Mouse (Mus musculus) layer of hippocampus, postnatal 25 days (tissue): ENCODE measurements at regions not wholly inside any gene's neighbourhood (a gene's known extent, or its start where the extent isn't known, plus 50 kb on each side); places are given as distances from the start of the nearest gene placed in this dataset.

ENCODE experiments used
- DNase-seq, 2 experiments: peaks; one replicate each; pipeline ENCODE4 v3.0.0; 2022; ENCODE audit warnings: mixed read lengths in 2 of 2, low spot score in 1 of 2; ENCODE audit errors: extremely low spot score in 1 of 2

GRCm38 (mm10) chr13:7306995-7307394 is 658.4 kb upstream of the Pfkp start:
- no peak for DNase-seq

DNA sequence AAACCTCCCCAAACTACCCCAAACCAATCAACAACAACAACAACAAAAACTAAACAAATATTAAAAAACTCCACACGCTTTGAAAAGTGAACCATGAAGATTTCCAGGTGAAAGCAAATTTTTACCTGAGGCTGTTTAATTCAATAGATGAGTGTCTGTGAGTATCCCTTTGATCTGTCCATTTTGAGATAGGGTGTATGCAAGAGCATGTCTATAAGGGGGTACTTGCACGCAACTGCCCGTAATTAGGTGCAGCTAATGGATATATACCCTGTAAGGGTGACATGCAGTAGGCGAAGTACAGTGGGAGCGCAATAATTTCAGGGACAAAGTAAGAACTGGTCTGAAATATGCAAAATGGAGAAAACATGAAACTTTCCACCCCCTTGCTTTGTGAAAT is 658.8 kb upstream of the Pfkp start:
- no peak for DNase-seq

DNA sequence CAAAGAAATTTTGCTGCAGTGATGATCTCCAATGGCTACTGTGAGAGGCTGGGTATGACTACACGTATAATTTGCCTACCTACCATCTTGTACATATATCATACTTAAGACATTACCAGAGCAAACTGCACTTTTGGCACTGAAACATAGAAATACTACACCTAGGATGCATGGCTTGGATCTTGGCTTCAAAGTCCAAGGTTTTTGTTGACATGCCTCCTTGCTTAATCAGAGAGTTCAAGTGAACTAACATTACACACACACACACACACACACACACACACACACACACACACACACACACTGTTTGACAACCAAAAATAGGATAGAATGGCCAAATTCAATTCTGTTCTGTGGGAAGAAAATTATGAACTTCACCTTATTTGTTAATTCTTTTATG is 664.9 kb upstream of the Pfkp start:
- DNase-seq, result no peak

DNA sequence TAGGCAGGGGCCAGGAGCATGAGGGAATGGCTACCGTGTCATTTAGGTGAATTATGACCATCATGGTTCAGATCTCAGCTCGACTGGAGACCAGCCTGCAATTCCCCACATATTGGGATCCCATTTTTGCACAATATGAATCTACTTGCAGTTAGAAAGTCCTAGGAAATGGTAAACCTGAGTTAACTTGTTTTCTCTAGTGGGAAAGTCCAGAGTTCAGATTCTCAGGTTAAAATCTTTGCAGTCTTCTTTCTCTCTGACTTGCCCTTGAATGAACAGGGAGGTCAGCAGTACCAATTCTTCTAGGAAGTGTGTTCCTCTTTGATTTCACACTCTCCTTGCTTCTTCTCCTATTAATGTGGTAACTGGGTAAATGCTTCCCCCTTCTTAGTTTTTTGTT is 681.6 kb upstream of the Pfkp start:
- DNase-seq, result no peak

GRCm38 (mm10) chr13:7345760-7346159 is 697.2 kb upstream of the Pfkp start:
- no peak for DNase-seq

DNA sequence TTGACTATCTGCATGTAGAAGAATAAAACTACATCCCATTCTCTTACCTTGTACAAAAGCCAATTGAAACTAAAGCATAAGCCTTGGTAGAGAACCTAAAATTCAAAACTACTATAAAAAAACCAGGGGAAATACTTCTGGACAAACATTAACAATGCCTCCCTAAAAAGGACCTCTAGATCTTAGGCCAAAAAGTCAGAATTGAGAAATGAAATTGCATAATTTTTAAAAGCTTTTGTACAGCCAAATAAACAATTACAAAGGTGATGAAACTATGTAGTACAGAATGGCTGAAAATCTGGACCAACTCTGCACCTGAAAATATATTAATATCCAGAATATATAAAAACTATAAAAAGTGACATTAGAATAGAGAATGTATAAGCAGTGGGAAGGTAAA is 699.9 kb upstream of the Pfkp start:
- no peak for DNase-seq

- DNase-seq, result no peak
Observed at GRCm38 (mm10) chr13:7353011-7353410, 704.4 kb upstream of the Pfkp start.

GRCm38 (mm10) chr13:7357071-7357470 is 708.5 kb upstream of the Pfkp start:
- DNase-seq, result no peak

DNA sequence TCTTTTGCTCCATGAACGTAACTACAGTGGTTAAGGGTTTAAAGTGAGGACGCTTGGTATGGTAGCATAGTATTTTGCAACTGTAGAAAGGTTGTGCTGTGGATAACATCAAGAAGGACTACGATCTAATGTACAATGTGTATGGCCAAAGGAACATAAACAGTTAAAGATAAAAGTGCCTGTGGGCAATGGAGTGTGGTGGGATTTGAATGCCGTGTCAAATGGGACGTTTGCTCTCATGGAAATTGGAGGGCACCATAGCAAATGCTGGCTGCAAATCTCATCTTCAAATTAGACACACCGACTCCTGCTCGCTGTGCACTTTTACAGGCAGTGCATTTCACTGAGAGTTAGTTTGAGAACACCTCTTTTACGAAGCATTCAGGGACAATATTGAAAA is 725.0 kb upstream of the Pfkp start:
- no peak for DNase-seq

DNA sequence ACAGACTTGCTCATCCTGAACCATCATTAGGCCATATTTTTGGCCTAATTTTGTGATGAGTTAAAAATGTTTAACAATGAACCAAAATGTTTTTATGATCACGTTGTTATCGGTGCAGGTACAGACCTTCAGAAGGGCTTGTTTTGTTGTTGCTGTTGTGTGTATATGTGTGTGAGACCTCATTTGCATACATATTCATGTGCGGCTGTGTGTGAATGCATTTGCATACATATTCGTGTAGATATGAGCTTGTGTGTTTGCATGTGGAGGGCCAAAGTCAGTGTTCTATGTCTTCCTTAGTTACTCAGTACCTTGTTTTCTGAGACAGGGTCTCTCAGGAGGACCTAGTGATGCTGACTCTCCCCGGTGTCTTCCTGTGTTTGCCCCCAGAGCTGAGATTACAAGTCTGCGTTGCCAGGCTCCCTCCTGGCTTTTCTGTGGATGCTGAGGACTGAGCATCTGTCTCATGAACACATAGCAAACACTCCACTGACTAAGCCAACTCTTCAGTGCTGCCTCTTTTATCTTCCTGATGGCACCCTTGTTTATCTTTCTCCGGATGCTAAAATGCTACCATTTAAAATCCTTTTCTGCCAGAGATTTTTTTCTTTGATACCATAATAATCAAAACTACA is 726.5 kb upstream of the Pfkp start:
- peak in 1 of 2 experiments; percentile 9 for DNase-seq

DNA sequence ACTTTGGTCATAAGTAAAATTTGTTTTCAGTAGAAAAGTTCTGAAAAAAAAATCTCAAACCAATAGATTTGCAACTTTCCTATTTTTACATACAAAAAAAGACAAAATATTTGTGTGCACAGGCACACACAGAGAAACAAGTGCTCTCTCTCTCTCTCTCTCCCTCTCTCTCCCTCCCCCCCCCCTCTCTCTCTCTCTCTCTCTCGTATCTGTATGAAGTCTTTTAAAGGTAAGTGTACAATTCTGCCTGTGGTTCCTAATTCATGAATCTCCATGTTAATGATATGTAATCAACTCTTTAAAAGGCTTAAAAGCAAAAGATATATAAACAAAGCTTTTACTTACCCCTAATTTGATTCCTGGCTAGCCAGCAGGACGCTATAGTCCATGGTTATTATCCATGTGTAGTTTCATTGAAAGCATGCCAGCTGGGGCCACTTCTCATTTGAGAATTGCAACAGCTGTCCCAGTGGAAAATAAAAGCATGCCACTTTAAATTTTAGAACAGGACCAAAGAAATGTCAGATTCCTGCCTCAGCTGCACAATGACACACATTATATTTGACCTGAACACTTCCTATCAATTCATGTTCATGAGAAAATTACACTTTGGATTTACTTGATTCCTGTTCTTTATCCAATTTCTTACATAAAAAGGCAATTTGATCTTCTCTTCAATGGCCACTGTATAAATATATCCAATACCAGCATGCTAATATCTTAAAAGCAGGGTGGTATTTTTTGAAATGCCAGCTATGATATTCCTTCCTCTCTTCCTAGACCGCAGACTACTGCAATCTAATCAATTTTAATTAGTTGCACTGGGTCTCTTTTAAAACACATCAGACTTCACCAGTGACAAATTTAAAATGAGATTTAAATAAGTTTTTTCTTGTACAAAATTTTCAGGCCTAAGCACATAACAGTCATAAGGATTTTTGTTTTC is 766.0 kb upstream of the Pfkp start:
- no peak for DNase-seq

DNA sequence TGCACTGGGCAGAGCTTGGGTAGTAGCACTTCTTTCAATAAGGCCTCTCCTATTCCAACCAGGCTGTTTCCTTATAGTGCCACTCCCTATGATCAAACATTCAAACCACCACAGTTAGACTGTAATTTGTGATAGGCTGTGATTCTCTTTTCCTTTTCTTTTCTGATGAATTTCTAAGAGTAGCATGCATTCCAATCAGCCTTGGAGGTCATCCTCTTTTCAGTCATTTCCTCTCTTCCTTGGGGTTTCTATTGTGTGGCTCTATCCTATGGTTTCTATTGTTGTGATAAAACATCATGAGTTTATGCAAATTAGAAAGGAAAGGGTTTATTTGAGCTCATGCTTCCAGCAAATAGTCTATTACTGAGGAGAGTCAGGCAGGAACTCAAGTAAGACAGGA is 774.9 kb upstream of the Adarb2 start:
- no peak for DNase-seq

DNA sequence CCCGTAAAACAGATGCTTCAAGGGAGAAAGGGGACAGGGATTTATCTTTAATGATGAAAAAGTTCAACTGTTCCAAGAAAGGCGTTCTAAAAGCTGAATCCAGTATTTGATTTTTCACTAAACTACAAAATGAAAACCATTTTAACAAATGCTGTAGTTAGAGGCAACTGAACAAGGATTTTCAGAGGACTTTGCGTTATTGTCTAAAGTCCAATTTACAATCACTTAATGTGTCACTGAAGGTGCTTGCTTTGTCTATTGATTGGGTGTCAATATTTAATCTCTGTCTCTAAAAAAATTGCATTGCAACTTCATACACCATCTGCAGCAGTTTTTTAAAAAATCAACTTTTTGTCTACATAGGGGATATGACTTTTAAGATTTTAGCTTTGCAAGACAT is 773.4 kb upstream of the Adarb2 start:
- DNase-seq, result no peak

GRCm38 (mm10) chr13:7451434-7452002 is 751.1 kb upstream of the Adarb2 start:
- DNase-seq, result no peak

DNA sequence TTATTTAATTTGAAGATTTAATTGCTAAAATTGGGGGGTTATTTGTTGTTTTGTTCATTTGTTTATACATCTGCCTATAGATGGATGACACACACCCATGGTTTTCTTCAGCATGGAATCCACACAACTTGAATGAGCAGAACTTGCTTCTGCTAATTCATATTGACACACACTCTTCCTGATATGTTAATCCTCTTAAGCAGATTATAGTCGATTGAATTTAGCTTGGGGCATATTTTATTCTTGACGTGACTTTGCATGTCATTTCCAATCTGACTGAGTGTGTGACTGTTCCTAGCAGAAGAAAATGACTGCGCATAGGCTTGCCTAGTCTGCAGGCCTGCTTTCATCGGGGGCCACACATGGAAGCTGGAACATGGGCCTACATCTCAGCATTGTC is 727.0 kb upstream of the Adarb2 start:
- DNase-seq, result no peak

- DNase-seq, result no peak
Observed at GRCm38 (mm10) chr13:7518090-7518489, 684.6 kb upstream of the Adarb2 start.

- DNase-seq, result no peak
Observed at GRCm38 (mm10) chr13:7524436-7524835, 678.2 kb upstream of the Adarb2 start.

DNA sequence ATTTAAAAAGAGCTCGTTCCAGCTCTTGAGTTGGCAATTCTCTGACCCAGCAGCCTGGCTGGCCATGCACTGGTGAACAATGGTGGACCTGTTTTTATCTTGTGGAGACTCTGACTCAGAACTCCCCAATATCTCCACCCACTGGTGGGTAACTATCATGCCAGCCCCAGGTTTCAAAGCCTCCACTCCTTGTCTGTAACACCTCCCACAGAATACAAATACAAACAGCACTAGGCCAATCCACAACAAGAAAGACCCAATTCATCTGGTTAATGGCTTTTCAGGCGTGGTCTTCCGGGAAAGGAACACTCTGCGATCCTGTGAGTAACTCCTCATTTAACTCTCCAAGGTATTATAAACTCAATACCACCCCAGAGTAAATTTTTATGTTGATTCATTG is 663.8 kb upstream of the Adarb2 start:
- DNase-seq, result no peak

DNA sequence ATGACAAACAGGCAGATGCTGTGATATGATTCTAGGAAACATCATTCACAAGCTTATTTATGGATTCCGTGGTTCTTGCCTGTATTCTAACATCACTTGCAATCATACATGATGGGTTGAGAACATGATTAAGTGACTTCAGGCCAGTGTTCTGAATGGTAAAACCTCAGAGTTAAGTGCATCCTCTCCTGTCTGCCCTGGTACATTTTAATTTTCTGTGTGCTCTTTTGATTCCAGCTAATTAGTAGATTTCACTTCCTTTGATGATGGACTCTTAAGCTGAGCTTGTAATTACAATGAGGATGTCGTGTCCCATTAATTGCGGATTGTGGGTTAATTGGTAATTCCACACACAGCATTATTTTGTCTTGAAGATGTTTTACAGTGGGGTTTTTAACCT is 618.6 kb upstream of the Adarb2 start:
- no peak for DNase-seq
